Mouse (Mus musculus) urinary bladder, postnatal 36 days (tissue): ENCODE measurements around the gene Diaph3.
"Not testable (repeated sequence)": the region's sequence is repeated elsewhere in the genome, so short reads cannot be mapped to it uniquely, and the experiment has no call there.

Source experiments
- DNase-seq, 2 experiments: peaks; one replicate each; pipeline ENCODE4 v3.0.0; 2022; ENCODE audit warnings: low spot score in 2 of 2, mixed read lengths in 1 of 2

Gene Diaph3

DNA sequence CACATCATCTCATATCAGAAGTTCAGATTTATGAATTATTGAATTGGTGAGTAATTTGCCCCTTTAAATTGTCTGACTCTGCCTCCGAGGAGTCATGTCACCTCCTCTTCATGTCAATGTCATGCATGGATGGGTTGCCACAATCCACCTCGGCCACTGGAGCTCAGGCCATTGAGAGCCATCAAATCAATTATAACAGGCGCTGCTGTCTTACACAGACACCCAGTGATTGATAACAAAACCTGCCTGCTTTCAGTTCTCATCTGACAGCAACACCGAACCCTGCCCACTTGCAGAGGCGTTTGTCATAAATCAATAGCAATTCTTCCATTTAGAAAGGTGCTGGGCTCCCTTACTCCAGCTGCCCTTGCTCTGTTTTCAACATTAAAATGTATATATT, 402.1 kb downstream of the Diaph3 start:
- no peak for DNase-seq

DNA sequence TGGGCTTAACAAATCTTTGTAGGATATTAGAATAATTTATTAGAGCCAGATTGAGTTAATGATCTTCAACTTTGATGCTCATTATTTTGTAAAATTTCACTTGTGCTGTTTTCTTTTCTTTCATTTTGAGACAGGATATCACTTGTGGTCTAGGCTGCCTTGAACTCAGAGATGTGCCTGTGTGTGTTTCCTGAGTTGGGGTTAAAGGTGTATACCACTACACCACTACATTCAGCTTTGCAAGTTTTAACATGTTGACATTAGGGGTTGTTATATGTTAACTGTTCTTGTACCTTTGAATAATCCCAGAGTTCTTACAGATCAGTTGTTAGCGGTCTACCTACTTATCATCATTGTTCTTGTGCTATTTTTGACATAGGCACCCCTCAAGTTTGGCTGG, 404.4 kb downstream of the Diaph3 start:
- no peak for DNase-seq

DNA sequence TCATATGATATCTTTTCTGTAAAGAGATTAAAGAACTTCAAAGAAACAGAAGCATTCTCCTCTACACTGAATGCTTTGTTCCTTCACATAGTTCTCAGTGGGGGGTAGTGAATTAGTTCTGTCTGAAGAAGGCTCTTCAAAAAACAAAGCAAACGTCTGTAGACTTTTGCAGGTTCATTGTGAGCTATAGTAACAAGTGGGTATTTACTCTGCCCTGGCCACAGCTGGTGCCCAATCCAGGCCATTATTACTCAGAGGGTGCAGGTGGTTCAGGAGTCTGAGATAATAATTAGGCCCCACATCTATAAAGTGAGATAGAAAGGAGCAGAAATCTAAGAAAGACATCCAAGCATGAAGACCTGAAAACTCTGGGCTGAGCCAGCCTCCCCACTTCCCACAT, 409.7 kb downstream of the Diaph3 start:
- no peak for DNase-seq

DNA sequence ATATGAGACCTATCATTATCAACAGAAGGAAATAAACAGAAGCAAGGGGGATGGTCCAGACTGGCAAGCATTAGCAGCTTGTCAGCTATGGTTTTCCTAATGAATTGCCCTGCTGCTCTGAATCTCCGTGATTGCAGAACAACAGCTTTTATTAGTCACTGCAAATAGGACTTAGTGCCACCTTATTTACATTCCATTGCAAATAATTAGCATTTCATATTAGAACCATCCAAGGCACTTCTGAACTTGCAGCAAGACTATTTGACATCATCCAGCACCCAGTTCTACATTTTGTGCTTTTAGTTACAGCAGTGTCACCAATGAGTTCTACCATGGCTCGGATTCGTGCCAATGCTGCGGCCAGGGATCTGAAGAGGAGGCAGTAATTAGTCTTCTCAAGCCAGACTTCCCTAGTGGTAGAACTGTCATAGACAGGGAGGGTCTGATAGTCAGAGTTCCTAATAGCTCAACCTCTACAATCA, 411.4 kb downstream of the Diaph3 start:
- no peak for DNase-seq

DNA sequence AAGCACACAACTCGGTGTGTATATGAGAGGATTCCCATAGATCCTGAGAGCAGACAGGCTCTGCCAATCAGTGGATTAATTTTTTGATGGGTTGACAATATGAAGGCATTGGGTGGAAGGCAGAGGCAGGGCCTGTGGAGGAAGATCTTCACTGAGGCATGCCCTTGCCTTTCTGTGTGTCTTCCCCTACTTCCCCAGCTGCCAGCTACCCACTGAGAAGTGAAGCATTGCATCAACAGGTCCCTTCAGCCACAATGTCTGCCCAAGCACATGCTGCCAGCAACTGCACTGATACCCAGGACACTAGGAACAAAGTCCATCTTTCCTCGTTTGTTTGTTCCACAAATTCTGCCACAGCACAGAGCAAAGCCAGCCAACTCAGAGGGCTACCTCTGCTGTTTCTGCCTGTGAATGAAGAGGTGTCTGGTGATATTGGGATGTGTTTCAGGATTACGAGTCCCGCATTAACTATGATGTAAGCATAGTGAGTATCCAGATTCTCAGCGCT, 413.4 kb downstream of the Diaph3 start:
- DNase-seq, result no peak

DNA sequence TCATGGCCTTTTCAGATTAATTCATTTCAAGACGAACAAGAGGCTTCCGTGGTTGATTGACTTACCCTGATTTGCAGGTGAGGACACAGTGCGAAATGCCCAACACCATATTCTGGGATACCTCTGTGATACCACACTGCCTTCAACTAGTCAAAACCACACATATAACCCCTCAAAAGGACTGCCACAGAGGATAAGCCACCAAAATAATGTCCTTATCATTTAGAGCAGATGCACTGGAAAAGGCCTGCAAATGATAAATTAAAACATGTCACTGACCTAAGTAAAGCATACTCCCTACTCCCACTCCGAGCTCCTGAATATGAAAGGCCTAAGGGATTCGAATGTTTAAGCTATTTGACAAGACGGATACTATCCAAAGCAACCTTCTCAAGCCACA, 419.3 kb downstream of the Diaph3 start:
- no peak for DNase-seq

DNA sequence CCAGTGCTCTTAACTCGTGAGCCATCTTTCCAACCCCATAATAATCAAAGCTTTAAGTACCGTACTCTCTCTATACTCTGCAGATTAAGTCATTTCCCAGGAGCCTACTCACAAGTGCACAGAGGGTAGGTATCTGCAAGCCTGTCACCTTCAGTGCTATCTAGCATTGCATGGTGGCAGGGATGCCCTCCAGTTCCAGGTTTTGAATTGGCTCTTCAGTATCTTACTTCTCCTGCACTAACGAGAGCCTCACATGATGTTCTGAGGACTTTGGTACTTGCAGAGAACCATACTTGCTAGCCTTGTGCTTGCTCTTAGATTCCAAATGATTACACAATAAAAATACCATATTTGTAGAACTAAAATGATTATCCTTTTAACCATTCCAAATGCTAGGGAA, 420.0 kb downstream of the Diaph3 start:
- no peak for DNase-seq

DNA sequence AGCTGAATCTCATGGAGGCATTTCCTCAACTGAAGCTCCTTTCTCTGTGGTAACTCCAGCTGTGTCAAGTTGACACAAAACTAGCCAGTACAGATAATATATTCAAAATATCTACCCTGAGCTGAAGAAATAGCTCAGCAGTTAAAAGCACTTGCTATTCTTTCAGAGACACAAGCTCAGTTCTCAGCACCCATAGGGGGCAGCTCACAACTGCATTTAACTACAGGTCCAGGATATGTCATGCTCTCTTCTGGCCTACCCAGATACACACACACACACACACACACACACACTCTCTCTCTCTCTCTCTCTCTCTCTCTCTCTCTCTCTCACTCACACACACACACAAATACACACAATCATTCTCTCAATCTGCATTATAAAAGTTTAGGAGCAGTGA, 420.6 kb downstream of the Diaph3 start:
- DNase-seq, result not testable (repeated sequence)

DNA sequence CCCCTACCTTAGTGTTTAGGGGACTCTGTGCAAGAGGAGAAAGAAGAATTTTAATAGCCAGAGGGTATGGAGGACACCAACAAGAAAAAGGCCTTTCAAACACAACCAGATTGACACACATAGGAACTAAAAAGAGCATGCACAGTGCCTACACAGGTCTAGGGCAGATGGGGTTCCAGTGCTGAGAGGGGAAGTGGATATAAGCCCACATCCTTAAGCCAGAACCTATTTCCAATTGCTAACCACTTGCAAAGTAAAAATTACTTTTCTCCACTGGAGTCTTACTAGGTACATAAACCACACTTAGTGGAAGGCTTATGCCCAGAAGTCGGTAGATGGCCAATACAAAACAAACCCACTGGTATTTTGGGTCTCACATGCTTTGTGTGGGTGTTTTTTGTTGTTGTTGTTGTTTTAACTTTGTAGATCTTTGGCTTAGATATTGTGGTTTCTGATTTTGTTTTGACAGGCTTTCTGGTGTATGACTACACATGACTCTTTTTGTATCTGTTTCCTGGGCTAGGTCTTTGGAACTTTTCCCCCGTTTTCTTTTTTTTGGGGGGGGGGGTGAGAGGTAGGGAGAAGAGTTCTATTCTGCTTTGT, 426.8 kb downstream of the Diaph3 start:
- no peak for DNase-seq

DNA sequence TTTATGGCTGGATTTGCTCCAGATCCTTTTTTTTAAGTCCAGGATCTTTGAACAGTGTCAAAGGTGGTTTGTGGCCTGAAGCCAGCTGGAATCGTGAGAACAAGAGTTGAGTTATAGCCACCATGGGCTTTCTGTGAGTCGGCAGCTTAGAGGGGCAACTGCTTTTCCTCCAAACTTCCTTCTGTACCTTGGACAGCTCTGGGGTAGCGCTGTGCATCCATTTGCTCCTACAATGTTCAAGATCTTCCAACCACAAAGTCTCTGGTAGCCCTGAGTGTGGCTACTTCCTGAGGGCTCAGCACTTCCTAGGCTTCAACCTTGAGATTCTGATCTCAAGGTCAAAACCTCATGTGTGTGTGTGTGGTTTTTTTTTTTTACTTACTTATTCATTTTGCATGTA, 437.0 kb downstream of the Diaph3 start:
- no peak for DNase-seq

DNA sequence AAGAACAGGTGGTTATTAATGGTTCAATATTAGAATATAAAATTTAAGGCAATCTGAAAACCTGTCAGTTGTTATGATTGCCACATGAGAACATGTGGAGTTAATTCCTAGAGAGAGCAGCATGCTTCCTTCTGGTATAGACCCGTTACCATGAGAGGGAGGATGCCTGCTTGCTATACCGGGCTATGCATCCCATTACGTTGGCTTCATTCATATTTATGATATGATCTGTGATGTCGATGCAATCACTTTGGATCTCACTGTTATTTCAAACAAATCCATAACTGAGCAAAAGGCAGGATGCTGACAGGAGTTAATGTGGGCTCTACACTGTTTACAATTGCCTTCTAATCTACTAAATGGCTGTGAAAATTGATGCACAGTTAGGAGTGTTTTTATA, 439.9 kb downstream of the Diaph3 start:
- no peak for DNase-seq

DNA sequence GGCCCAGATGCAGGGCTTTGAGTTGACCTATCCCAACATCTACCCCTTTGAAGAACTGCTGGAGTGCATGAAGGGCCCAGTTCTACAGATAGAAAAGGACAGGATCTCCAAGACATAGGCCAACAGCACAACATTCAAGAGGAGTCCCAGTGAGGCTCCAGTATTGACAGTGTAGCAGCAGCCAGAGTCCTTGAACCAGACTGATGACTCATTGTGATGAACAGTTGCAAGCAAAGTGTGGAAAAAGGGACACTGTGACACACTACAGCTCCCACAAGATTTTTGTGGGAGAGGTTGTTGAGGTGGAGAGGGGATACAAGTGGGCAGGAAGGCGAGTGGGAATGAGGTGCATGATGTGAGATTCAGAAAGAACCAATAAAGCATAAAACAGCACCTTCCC, 443.1 kb downstream of the Diaph3 start:
- DNase-seq, result no peak

DNA sequence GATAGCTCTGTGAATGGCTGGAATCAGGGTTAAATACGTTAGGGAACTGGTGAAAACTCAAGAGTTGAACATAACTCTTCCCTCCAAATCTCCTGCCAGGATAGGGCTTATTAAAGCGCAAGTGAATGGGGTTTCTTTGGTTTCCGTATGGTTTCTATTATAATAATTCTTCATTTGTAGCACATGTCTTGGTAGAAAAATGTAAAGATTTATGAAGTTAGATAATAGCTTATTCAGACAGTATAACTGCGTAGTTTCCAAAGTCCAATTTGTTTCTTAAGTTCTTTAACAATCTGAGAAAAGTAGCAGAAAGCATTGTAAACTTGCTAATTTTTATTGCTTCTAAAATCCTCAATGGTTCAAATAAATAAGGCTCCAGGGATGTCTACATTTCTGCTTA, 448.3 kb downstream of the Diaph3 start:
- no peak for DNase-seq

DNA sequence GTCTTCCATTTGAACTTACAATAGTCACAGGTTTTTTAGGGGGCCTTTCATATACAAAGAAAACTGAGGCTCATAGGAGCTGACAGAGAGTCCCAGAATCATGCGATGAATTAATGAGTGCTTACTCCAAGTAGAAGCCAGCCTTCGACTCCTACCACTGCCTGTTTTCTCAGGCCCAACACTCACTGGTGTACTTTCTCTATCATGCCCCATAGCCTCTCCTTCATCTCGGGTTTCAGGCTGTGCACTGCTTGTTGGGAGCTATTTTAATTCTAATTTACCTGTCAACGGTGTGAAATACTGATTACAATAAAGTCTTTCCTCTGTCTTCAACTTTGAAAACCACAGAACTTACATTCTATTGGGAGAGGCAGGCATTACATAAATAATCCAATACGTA, 449.7 kb downstream of the Diaph3 start:
- no peak for DNase-seq

DNA sequence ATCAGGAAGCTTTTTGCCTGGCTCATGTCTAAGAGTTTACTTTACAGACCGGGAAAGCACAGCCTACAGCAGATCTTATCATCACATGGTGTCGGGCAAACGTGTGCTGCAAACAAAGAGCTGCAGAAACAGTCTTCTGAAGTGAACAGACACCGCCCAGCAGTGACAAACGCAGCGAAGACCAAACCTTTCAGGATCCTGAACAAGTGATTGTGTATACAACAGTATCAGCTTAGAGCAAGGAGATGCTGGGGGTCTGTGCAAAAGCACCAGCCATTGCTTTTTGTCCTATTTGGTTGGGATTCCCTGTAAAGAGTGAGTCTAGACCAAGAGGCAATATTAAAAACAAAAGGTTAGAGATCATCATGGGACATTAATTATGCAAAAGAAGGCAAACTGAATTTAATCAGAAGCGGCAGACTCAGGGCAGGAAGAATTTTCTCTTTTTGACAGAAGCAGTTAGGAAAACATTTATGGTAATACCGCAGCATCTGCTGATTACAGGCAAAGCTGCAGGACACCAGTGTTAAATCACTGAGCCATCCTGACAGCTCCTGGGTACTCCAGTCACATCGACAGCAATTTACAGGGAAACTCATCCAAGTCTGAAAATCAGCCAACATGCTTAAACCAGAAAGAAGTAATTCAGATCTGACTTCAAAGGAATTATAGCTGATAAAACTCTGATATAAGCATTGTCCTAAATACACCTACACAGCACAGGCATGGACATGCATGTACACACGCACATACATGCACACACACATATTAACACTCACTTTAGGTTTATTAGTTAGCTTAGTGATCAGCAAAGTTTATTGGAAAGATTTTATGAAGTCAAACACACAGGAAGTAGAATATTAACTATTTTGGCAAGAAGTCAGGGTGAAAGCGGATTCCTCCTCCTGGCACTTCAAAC, 456.2 kb downstream of the Diaph3 start:
- DNase-seq, result no peak

DNA sequence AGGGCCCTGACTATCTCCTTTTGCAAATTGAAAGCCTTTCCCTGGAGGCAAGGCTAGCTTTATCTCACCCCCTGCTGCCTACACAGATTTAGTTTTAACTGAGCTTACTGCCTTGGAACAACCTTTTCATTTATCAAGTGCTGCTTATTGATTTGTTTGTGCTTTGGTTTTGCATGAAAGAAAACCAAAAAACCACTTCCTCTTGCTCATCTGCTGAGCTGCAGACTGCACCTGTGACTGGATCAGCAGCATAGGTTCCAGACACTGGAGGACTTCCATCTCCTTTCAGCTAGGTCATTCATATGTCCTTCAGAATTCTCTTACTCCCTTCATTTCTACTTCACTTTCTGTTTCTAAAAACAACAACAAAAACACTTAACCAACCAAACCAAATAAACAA, 459.1 kb downstream of the Diaph3 start:
- DNase-seq, result no peak

DNA sequence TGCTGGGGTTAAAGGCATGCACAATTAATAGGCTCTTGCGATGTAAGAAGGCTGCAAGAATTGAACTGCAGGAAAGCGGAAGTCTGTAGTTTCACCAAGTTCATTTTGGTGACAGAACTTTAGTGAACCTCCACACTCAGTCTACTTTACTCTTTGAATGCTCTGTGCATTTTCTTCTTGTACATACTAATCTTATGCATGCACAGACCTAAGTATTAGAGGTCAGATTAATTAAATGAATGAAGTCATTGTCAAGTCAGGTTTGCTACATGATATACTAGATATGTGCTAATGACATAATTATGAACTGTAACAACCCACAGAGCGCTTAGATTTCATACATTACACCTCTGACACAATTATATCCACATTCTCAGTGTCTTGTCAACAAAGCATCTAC, 462.0 kb downstream of the Diaph3 start:
- DNase-seq, result no peak

DNA sequence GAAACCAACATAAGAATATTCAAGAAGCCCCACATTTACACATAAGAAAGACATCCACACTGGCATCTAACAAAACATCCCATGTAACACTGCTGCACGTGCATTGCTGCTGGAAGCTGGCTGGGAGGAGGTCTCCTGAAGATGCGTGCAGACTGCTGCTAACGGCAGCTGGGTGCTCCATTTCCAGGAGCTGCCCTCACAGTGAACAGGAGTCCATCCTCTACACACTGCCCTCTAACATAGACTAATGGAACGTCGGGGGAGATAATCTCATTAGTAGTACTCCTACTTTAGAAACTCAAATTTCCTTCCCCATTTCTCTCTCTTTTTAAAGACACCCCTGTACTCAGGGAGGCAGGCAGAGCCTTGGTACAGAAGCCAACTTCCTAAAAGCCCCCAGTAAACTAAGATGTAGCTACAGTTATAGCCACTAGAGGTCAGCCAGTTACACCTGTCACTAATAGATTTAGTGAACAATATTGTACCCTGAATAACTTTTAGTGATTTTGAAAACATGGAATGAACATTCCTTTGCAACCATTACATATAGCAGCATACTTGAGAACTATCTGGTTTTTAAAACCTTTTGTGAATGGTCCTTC, 462.8 kb downstream of the Diaph3 start:
- DNase-seq, result no peak

DNA sequence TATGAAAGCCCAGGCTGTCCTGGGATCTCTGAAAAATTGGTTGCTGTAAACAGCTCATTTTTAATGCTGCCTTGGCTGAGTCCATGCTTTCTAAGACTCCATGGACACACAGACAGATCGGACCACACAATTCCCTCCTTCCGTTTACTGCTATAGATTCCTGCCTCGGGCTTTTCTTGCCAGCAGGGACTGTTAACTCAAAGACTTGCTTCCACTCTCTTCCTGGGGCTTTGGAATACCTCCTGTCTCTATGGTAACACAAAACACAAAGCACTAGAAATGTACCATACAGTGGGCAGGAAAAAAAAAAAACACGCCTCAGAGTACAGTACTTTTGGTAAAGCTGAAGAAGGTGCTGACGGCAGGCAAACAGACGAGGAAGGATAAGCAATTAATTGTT, 464.0 kb downstream of the Diaph3 start:
- DNase-seq, result no peak

DNA sequence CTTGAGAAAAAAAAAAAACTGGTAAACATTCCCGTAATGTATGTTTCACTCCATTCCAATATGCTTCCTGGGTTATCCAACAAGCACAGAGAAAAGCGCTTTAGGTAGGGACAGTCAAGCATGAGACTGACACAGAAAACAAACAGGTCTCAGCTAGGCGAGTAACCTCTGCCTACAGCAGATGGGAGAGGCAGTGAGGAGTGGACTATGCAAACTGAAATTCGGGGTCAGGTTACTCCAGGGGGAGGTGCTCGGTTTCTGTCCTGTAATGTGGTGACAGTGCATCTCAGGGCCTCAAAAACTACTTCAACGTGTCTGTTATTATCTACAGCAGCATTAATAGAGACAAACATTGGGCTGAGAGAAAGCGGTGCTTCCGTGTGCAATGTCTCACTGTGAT, 465.7 kb downstream of the Diaph3 start:
- DNase-seq, result no peak

DNA sequence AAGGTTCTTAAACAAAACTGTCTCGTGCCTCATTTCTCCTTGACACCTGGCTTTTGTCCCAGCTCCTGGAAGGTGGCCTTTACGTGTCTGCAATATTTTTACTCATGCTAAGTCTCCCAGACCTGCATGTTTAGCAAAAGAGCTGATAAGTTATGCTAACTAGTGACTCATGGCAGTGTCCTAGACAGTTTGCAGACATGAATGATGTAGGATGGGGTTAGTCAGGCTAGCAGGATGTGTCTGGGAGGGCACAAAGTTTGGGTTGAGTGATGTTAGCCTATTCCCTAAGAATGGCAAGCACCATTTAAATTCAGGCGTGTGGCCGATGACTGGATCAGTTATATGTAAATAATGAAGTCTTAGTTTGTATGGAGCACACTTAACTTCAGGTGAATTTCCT, 478.2 kb downstream of the Diaph3 start:
- DNase-seq, result no peak

DNA sequence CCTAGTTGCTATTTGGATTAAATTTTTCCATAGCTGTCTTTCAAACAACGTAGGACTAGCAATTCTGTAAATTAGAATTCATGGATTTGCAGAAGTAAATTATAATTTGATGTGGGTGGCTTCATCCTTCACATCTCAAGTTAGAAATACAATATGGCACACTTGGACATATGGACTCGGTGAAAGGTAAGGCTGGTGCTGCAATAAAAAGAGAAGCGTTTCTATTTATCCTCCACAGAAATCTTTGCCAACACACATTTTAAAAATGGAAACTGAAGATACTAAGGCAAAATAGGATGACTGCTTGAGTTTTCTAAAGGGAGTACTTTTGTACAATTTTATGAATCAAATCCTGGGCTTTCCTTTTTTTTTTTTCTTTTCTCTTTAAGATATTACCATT, 480.5 kb downstream of the Diaph3 start:
- no peak for DNase-seq

DNA sequence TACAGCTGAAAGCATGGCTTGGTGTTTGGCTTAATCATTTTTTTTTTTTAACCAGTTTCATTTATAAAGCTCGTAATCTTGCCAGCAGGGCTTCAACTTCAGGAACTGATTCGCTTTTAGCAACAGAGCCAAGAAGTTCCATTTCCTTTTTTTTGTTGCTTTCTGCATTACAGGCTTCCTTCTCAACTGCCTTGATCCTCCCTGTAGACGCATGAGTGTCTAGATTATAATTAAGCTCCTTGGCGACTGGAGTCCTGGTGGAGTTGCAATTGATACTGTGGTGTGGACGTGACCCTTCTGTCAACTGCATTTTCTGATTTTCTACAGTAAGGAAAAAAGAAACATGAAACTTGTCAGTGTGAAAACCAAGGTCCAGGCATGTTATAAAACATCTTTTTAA, 484.8 kb downstream of the Diaph3 start:
- DNase-seq, result no peak
